Mouse (Mus musculus) monocyte, adult 5-6 weeks (primary cell): Measurements from ENCODE around the gene Ighmbp2. TPM values are rescaled to one million over a fixed set of nuclear protein-coding genes. Genes with fewer than 3 reads are reported as not detected.

ENCODE experiments used
- ATAC-seq: fragments of 153-309, 156-312 bp; replicated peaks from 2 replicates; pipeline ENCODE4 v1.8.0; 2017; ENCODE audit warnings: mild to moderate bottlenecking; ENCODE audit not compliant: low TSS enrichment, insufficient number of reproducible peaks, severe bottlenecking, poor library complexity, low FRiP score
- total RNA-seq: library from RNA; stranded (forward); fragments of 200-1000, 200-491, 200-594 nt; gene quantifications from 3 replicates; pipeline ENCODE4 v1.2.3, GENCODE M21; 2017

Gene Ighmbp2
- total RNA-seq = 2.3 to 7.1 TPM (median 5.0 TPM) in 3 replicates

GRCm38 (mm10) chr19:3282572-3283467 lies at the start of gene Ighmbp2, which contains the start of gene Mrpl21:
Gene Ighmbp2, minus strand, starts transcription at chr19:3283017.
Gene Mrpl21, plus strand, starts transcription at chr19:3282901.
- peak; percentile 78 for ATAC-seq

- no peak for ATAC-seq
These were observed 43.7 kb upstream of the Ighmbp2 start for GRCm38 (mm10) chr19:3326479-3327047.

- no peak for ATAC-seq
These were observed 43.1 kb upstream of the Ighmbp2 start for GRCm38 (mm10) chr19:3325771-3326478.

- ATAC-seq = peak; percentile 38
These were observed 42.3 kb upstream of the Ighmbp2 start for GRCm38 (mm10) chr19:3324931-3325711.

GRCm38 (mm10) chr19:3324271-3324811 lies 41.5 kb upstream of the Ighmbp2 start:
- no peak for ATAC-seq

GRCm38 (mm10) chr19:3323753-3324270 lies 41.0 kb upstream of the Ighmbp2 start:
- no peak for ATAC-seq

GRCm38 (mm10) chr19:3323201-3323621 lies 40.4 kb upstream of the Ighmbp2 start:
- ATAC-seq = peak; percentile 24

GRCm38 (mm10) chr19:3322261-3322969 lies 39.6 kb upstream of the Ighmbp2 start, which contains the start of gene Cpt1a:
Gene Cpt1a, plus strand, starts transcription at chr19:3322334.
- ATAC-seq = peak; percentile 41

GRCm38 (mm10) chr19:3321617-3322016 lies 38.8 kb upstream of the Ighmbp2 start:
- no peak; the same call in 1 of the 2 replicates for ATAC-seq

GRCm38 (mm10) chr19:3320801-3321200 lies 38.0 kb upstream of the Ighmbp2 start:
- ATAC-seq = no peak

- ATAC-seq = no peak
These were observed 37.3 kb upstream of the Ighmbp2 start for GRCm38 (mm10) chr19:3320086-3320485.

- no peak for ATAC-seq
These were observed 36.5 kb upstream of the Ighmbp2 start for GRCm38 (mm10) chr19:3319341-3319740.

- no peak for ATAC-seq
These were observed 24.5 kb upstream of the Ighmbp2 start for GRCm38 (mm10) chr19:3307175-3307949.

- no peak for ATAC-seq
These were observed 21.2 kb upstream of the Ighmbp2 start for GRCm38 (mm10) chr19:3304017-3304416.

- no peak for ATAC-seq
These were observed 15.0 kb upstream of the Ighmbp2 start for GRCm38 (mm10) chr19:3297775-3298174.

- ATAC-seq = no peak
These were observed 14.2 kb upstream of the Ighmbp2 start for GRCm38 (mm10) chr19:3297034-3297433.

GRCm38 (mm10) chr19:3295245-3295644 lies 12.4 kb upstream of the Ighmbp2 start:
- ATAC-seq = no peak
